In genomic region chr15:10723507-10723906, GRCm38 (mm10) we compare ENCODE assay signal across 12 mouse cellular contexts. TPM values are rescaled to one million over a fixed set of nuclear protein-coding genes. Genes with fewer than 3 reads are reported as not detected.
DNase-seq lines count a peak whose midpoint lies in the region; ATAC-seq and TF ChIP-seq lines count a peak whose summit lies in the region.
"Had no signal": no experiment of that assay in that cellular context is flagged by ENCODE, and none has a peak within 500 bp of the region (broad histone marks: within the 10 kb centered on the region; RNA-seq: fewer than 3 reads in every experiment).

No protein-coding gene starts in this region.

- TF ChIP-seq POLR2A in lung, adult 2 months (IDR thresholded peaks at IDR 0.05; ENCODE audit: borderline replicate concordance, extremely low read depth, low read depth, low read length) = no peak

- H3K4me3 ChIP-seq in lung, embryonic 15.5 days = no peak overlapping the region
- H3K4me3 ChIP-seq in lung, adult 2 months (replicated peaks; ENCODE audit: extremely low read depth, low read depth, low read length) = no peak overlapping the region
- H3K4me3 ChIP-seq: embryonic facial prominence, embryonic 12.5 days; forebrain, embryonic 13.5 days had no signal

- peak; percentile 23; the same call in 1 of the 2 replicates for ATAC-seq in lung, embryonic 15.5 days (ENCODE audit: borderline replicate concordance, extremely low read depth, low FRiP score, low TSS enrichment)
- ATAC-seq: forebrain, embryonic 13.5 days had no signal

- no peak for DNase-seq in lung, adult 2 months
- peak; percentile 70 for DNase-seq in CD4-positive helper T cell, adult 2 months (ENCODE audit: low read depth, low spot score)
- peak; percentile 100 for DNase-seq in ES-CJ7 (ENCODE audit: low read depth, low spot score)
- DNase-seq in large intestine, adult 2 months (ENCODE audit: low read depth, low spot score) = peak; percentile 14
- no peak for DNase-seq in ovary, adult 18-20 months (ENCODE audit: low spot score)
- no peak for DNase-seq in adrenal gland, postnatal 4 days (ENCODE audit: low spot score in 2 of 2)
- DNase-seq: gastrocnemius, postnatal 25 days; thymus, adult 18-20 months had no signal

- H3K27ac ChIP-seq in lung, embryonic 15.5 days = peak overlapping the region; percentile 89
- H3K27ac ChIP-seq: embryonic facial prominence, embryonic 12.5 days; forebrain, embryonic 13.5 days; macrophage had no signal

- H3K9ac ChIP-seq in lung, embryonic 15.5 days = no peak overlapping the region
- H3K9ac ChIP-seq: embryonic facial prominence, embryonic 12.5 days; forebrain, embryonic 13.5 days had no signal

- WGBS in lung, embryonic 15.5 days = 38% methylated on average over 1 of the region's 1 CpGs
- 42% methylated on average over 1 of the region's 1 CpGs for WGBS in lung, adult 2 months
- 56% methylated on average over 1 of the region's 1 CpGs for WGBS in large intestine, adult 2 months

- H3K9me3 ChIP-seq in lung, embryonic 15.5 days = no peaks in the 10 kb centered on the region
- H3K9me3 ChIP-seq: embryonic facial prominence, embryonic 12.5 days; forebrain, embryonic 13.5 days had no signal

- no peaks in the 10 kb centered on the region for H3K36me3 ChIP-seq in lung, embryonic 15.5 days
- H3K36me3 ChIP-seq: embryonic facial prominence, embryonic 12.5 days had no signal

- no peak for TF ChIP-seq CTCF in lung, adult 2 months (IDR thresholded peaks at IDR 0.05; ENCODE audit: insufficient read depth, low read length)

- no peaks in the 10 kb centered on the region for H3K27me3 ChIP-seq in lung, embryonic 15.5 days
- H3K27me3 ChIP-seq: embryonic facial prominence, embryonic 12.5 days; forebrain, embryonic 13.5 days had no signal

- H3K4me2 ChIP-seq in lung, embryonic 15.5 days = no peak overlapping the region
- H3K4me2 ChIP-seq: embryonic facial prominence, embryonic 12.5 days; forebrain, embryonic 13.5 days had no signal

- H3K4me1 ChIP-seq in lung, embryonic 15.5 days = peaks cover 36% of the 10 kb centered on the region
- peaks cover 17% of the 10 kb centered on the region for H3K4me1 ChIP-seq in lung, adult 2 months (ENCODE audit: control insufficient read depth, insufficient read depth, low read length)

RNA-seq across cellular contexts. Expression of gene Rai14, which starts 9.1 kb away (rescaled TPM):
- polyA plus RNA-seq in lung, embryonic 15.5 days (2015; fragmentation: Nextera tagmentation; extraction: Ambion mirVana) = 60.5 and 69.9 TPM in 2 replicates
- 9.4 and 14.3 TPM in 2 replicates for polyA plus RNA-seq in lung, adult 2 months (2012; rRNA removed)
- 2.0 and 2.6 TPM in 2 replicates for polyA plus RNA-seq in large intestine, adult 2 months (2012; rRNA removed)
- 10 to 100 TPM; 35.1 to 40.6 TPM for total RNA-seq in adrenal gland, postnatal 4 days (2021)

Comparison
In these comparisons a context has a peak if more than half of its experiments do, and no peak if none do; other contexts are left out.
1. DNase-seq: peak in CD4-positive helper T cell, adult 2 months (single experiment), ES-CJ7 (single experiment) and large intestine, adult 2 months (single experiment); none in lung, adult 2 months (single experiment), ovary, adult 18-20 months (single experiment) and adrenal gland, postnatal 4 days (0 of 2).